Mouse (Mus musculus): Measurements from ENCODE around the gene Ehd4.

GRCm38 (mm10) chr2:120051405-120051804 is 103.0 kb downstream of the Ehd4 start:
- TF ChIP-seq CTCF (IDR thresholded peaks at IDR 0.05; ENCODE audit: borderline replicate concordance, extremely low read depth, insufficient read depth, insufficient read length), result no peak
- TF ChIP-seq POLR2A (IDR thresholded peaks at IDR 0.05; ENCODE audit: borderline replicate concordance, extremely low read depth, insufficient read depth, insufficient read length, poor library complexity, severe bottlenecking), result no peak
